Mouse (Mus musculus) heart, embryonic 12.5 days (tissue): ENCODE data around the gene Ubiad1. TPM values are rescaled to one million over a fixed set of nuclear protein-coding genes. Genes with fewer than 3 reads are reported as not detected.

Experiments
- ATAC-seq: fragments of 200-750 bp; cut with Nextera tagmentation; 2 replicates; pipeline ENCODE4 v1.8.0; 2017; ENCODE audit warnings: moderate TSS enrichment, moderate library complexity; ENCODE audit not compliant: insufficient number of reproducible peaks, low FRiP score
- H3K27ac ChIP-seq: fragments of 300-500 bp; sonication (generic); 2 replicates; pipeline ENCODE4 v1.5.1; 2016; ENCODE audit warnings: mild to moderate bottlenecking, moderate library complexity; ENCODE audit not compliant: poor library complexity, severe bottlenecking
- H3K27me3 ChIP-seq: fragments of 300-500 bp; sonication (generic); replicated peaks from 2 replicates; pipeline ENCODE4 v1.6.1; 2016; ENCODE audit warnings: mild to moderate bottlenecking, moderate library complexity
- H3K36me3 ChIP-seq: fragments of 300-500 bp; sonication (generic); 2 replicates; pipeline ENCODE4 v1.6.1; 2016; ENCODE audit warnings: mild to moderate bottlenecking, moderate library complexity
- H3K4me1 ChIP-seq: fragments of 300-500 bp; sonication (generic); replicated peaks from 2 replicates; pipeline ENCODE4 v1.6.1; 2016; ENCODE audit warnings: mild to moderate bottlenecking
- H3K4me2 ChIP-seq: fragments of 300-500 bp; sonication (generic); 2 replicates; pipeline ENCODE4 v1.6.1; 2016; ENCODE audit warnings: mild to moderate bottlenecking, moderate library complexity
- H3K4me3 ChIP-seq: fragments of 300-500 bp; sonication (generic); 2 replicates; pipeline ENCODE4 v1.5.1; 2016; ENCODE audit warnings: mild to moderate bottlenecking
- H3K9ac ChIP-seq: fragments of 300-500 bp; sonication (generic); 2 replicates; pipeline ENCODE4 v1.6.1; 2016; ENCODE audit warnings: mild to moderate bottlenecking, moderate library complexity
- H3K9me3 ChIP-seq: fragments of 300-500 bp; sonication (generic); replicated peaks from 2 replicates; pipeline ENCODE4 v1.6.1; 2016; ENCODE audit warnings: mild to moderate bottlenecking, moderate library complexity
- WGBS: fragments of 180-500 bp; shearing (Covaris S2); methylation state at CpG from one replicate; pipeline ENCODE4 v1.1.7; 2016; 5-methylcytosine and 5-hydroxymethylcytosine counted together
- polyA plus RNA-seq: library from polyadenylated mRNA; unstranded; fragments of >200 nt; fragmentation: Nextera tagmentation; extraction: Ambion mirVana; gene quantifications from 2 replicates; pipeline ENCODE4 v1.2.1, GENCODE M21; 2016

The Ubiad1 gene
- polyA plus RNA-seq: 21.6 and 22.3 TPM in 2 replicates

GRCm38 (mm10) chr4:148444250-148444967, at the start of gene Ubiad1:
TSS of gene Ubiad1 (minus strand) at chr4:148444771.
- ATAC-seq: peak; percentile 79
- Histone ChIP-seq H3K27me3 (no peaks in the 10 kb centered on the region), H3K4me2 (peak within 1 kb of the TSS; percentile 97), H3K27ac (peak within 1 kb of the TSS; percentile 88), H3K4me3 (peak within 1 kb of the TSS; percentile 98), H3K9ac (peak within 1 kb of the TSS; percentile 88), H3K36me3 (peaks cover 12% of the 10 kb centered on the region; the same call in 1 of the 2 replicates), H3K4me1 (peaks cover 23% of the 10 kb centered on the region), H3K9me3 (no peaks in the 10 kb centered on the region)
- under 1% methylated on average over 46 of the region's 46 CpGs for WGBS

- H3K4me1 ChIP-seq: peaks cover 20% of the 10 kb centered on the region
- peaks cover 76% of the 10 kb centered on the region for H3K36me3 ChIP-seq
- no peak overlapping the region for H3K4me2 ChIP-seq
- no peak for ATAC-seq
- no peaks in the 10 kb centered on the region for H3K27me3 ChIP-seq
- H3K9me3 ChIP-seq: no peaks in the 10 kb centered on the region
- no peak overlapping the region for H3K4me3 ChIP-seq
- H3K27ac ChIP-seq: no peak overlapping the region
- H3K9ac ChIP-seq: no peak overlapping the region
- 82% methylated on average over 7 of the region's 7 CpGs for WGBS
Observed at GRCm38 (mm10) chr4:148491448-148491847, 46.9 kb upstream of the Ubiad1 start.

GRCm38 (mm10) chr4:148490502-148490901, 45.9 kb upstream of the Ubiad1 start:
- Histone ChIP-seq H3K27ac (no peak overlapping the region), H3K36me3 (peaks cover 79% of the 10 kb centered on the region), H3K27me3 (no peaks in the 10 kb centered on the region), H3K4me2 (no peak overlapping the region), H3K9ac (no peak overlapping the region), H3K4me1 (peaks cover 20% of the 10 kb centered on the region), H3K9me3 (no peaks in the 10 kb centered on the region), H3K4me3 (no peak overlapping the region)
- ATAC-seq: 0 out of 2 replicates have a peak, but pooled peaks have one; percentile 37
- WGBS: 56% methylated on average over 6 of the region's 6 CpGs

- 55% methylated on average over 2 of the region's 2 CpGs for WGBS
- H3K9ac ChIP-seq: no peak overlapping the region
- peaks cover 8% of the 10 kb centered on the region; the same call in 1 of the 2 replicates for H3K4me1 ChIP-seq
- H3K4me3 ChIP-seq: no peak overlapping the region
- ATAC-seq: no peak
- H3K4me2 ChIP-seq: no peak overlapping the region
- H3K36me3 ChIP-seq: peaks cover 96% of the 10 kb centered on the region
- H3K27ac ChIP-seq: no peak overlapping the region
- no peaks in the 10 kb centered on the region for H3K27me3 ChIP-seq
- no peaks in the 10 kb centered on the region for H3K9me3 ChIP-seq
Observed at GRCm38 (mm10) chr4:148487841-148488240, 43.3 kb upstream of the Ubiad1 start.

GRCm38 (mm10) chr4:148484511-148484910, 39.9 kb upstream of the Ubiad1 start:
- peaks cover 96% of the 10 kb centered on the region for H3K36me3 ChIP-seq
- H3K9ac ChIP-seq: no peak overlapping the region
- H3K4me1 ChIP-seq: no peaks in the 10 kb centered on the region
- H3K4me2 ChIP-seq: no peak overlapping the region
- no peak overlapping the region for H3K27ac ChIP-seq
- no peaks in the 10 kb centered on the region for H3K27me3 ChIP-seq
- no peak overlapping the region for H3K4me3 ChIP-seq
- ATAC-seq: no peak
- H3K9me3 ChIP-seq: no peaks in the 10 kb centered on the region
- WGBS: 95% methylated on average over 12 of the region's 12 CpGs

GRCm38 (mm10) chr4:148481557-148482168, 37.1 kb upstream of the Ubiad1 start:
- no peak overlapping the region for H3K4me3 ChIP-seq
- H3K4me1 ChIP-seq: no peaks in the 10 kb centered on the region
- no peak overlapping the region for H3K27ac ChIP-seq
- no peak for ATAC-seq
- H3K27me3 ChIP-seq: no peaks in the 10 kb centered on the region
- WGBS: 87% methylated on average over 2 of the region's 2 CpGs
- no peak overlapping the region for H3K9ac ChIP-seq
- H3K4me2 ChIP-seq: no peak overlapping the region
- H3K36me3 ChIP-seq: peaks cover 87% of the 10 kb centered on the region
- no peaks in the 10 kb centered on the region for H3K9me3 ChIP-seq

GRCm38 (mm10) chr4:148480245-148480644, 35.7 kb upstream of the Ubiad1 start:
- H3K36me3 ChIP-seq: peaks cover 88% of the 10 kb centered on the region
- no peaks in the 10 kb centered on the region for H3K27me3 ChIP-seq
- H3K9me3 ChIP-seq: no peaks in the 10 kb centered on the region
- ATAC-seq: no peak
- 93% methylated on average over 2 of the region's 2 CpGs for WGBS
- no peak overlapping the region for H3K27ac ChIP-seq
- no peak overlapping the region for H3K4me2 ChIP-seq
- no peak overlapping the region for H3K4me3 ChIP-seq
- no peak overlapping the region for H3K9ac ChIP-seq
- H3K4me1 ChIP-seq: no peaks in the 10 kb centered on the region

GRCm38 (mm10) chr4:148473496-148473895, 28.9 kb upstream of the Ubiad1 start:
- H3K9me3 ChIP-seq: no peaks in the 10 kb centered on the region
- no peak overlapping the region for H3K27ac ChIP-seq
- H3K4me2 ChIP-seq: no peak overlapping the region
- no peaks in the 10 kb centered on the region for H3K27me3 ChIP-seq
- no peak for ATAC-seq
- H3K36me3 ChIP-seq: peaks cover 86% of the 10 kb centered on the region
- H3K4me1 ChIP-seq: no peaks in the 10 kb centered on the region
- WGBS: 90% methylated on average over 5 of the region's 5 CpGs
- no peak overlapping the region for H3K4me3 ChIP-seq
- no peak overlapping the region for H3K9ac ChIP-seq

- no peak overlapping the region for H3K27ac ChIP-seq
- H3K9ac ChIP-seq: no peak overlapping the region
- peaks cover 95% of the 10 kb centered on the region for H3K36me3 ChIP-seq
- H3K4me1 ChIP-seq: no peaks in the 10 kb centered on the region
- H3K4me2 ChIP-seq: no peak overlapping the region
- no peak overlapping the region for H3K4me3 ChIP-seq
- no peak for ATAC-seq
- WGBS: 89% methylated on average over 8 of the region's 8 CpGs
- no peaks in the 10 kb centered on the region for H3K9me3 ChIP-seq
- no peaks in the 10 kb centered on the region for H3K27me3 ChIP-seq
Observed at GRCm38 (mm10) chr4:148472436-148473174, 28.0 kb upstream of the Ubiad1 start.

- H3K4me3 ChIP-seq: no peak overlapping the region
- H3K27ac ChIP-seq: no peak overlapping the region
- H3K4me2 ChIP-seq: no peak overlapping the region
- ATAC-seq: no peak
- H3K4me1 ChIP-seq: no peaks in the 10 kb centered on the region
- no peak overlapping the region for H3K9ac ChIP-seq
- WGBS: 91% methylated on average over 10 of the region's 10 CpGs
- no peaks in the 10 kb centered on the region for H3K9me3 ChIP-seq
- no peaks in the 10 kb centered on the region for H3K27me3 ChIP-seq
- peaks cover 94% of the 10 kb centered on the region for H3K36me3 ChIP-seq
Observed at GRCm38 (mm10) chr4:148471363-148471806, 26.8 kb upstream of the Ubiad1 start.
